Mouse (Mus musculus) C2C12 (cell line): ENCODE results near the gene Kpna6. TPM values are rescaled to one million over a fixed set of nuclear protein-coding genes. Genes with fewer than 3 reads are reported as not detected.

Source experiments
- H3K27me3 ChIP-seq: one replicate; pipeline ENCODE4 v1.6.1; 2011; ENCODE audit not compliant: control insufficient read depth, insufficient read depth, insufficient read length
- H3K36me3 ChIP-seq: one replicate; pipeline ENCODE4 v1.6.1; 2011; ENCODE audit not compliant: control insufficient read depth, insufficient read depth
- H3K4me3 ChIP-seq: one replicate; pipeline ENCODE4 v1.5.1; 2011; ENCODE audit warnings: mild to moderate bottlenecking, control low read depth; ENCODE audit not compliant: poor library complexity, insufficient read depth, severe bottlenecking
- H3K79me2 ChIP-seq: one replicate; pipeline ENCODE4 v1.6.1; 2011; ENCODE audit not compliant: control insufficient read depth, insufficient read depth
- H3K79me3 ChIP-seq: one replicate; pipeline ENCODE4 v1.6.1; 2011; ENCODE audit warnings: low read depth, control low read depth
- H3ac ChIP-seq: one replicate; pipeline ENCODE3; 2011; ENCODE audit warnings: low read depth; ENCODE audit not compliant: control insufficient read depth, insufficient read length
- CEBPB ChIP-seq: IDR thresholded peaks from one replicate; pipeline ENCODE4 v1.6.1; 2011; ENCODE audit warnings: low read depth, mild to moderate bottlenecking, control low read depth, moderate library complexity
- CTCF ChIP-seq: IDR thresholded peaks from one replicate; pipeline ENCODE4 v1.5.1; 2011; ENCODE audit not compliant: control insufficient read depth, insufficient read depth, insufficient read length
- FOSL1 ChIP-seq: IDR thresholded peaks from one replicate; pipeline ENCODE4 v1.8.0; 2011; ENCODE audit warnings: mild to moderate bottlenecking, low read length; ENCODE audit not compliant: poor library complexity, insufficient read depth, severe bottlenecking
- MAX ChIP-seq: IDR thresholded peaks from one replicate; pipeline ENCODE4 v1.6.1; 2011; ENCODE audit warnings: mild to moderate bottlenecking, control low read depth
- MYOD1 ChIP-seq: IDR thresholded peaks from one replicate; pipeline ENCODE4 v1.6.1; 2011; ENCODE audit warnings: low read depth; ENCODE audit not compliant: control insufficient read depth, insufficient read length
- MYOG ChIP-seq: IDR thresholded peaks from one replicate; pipeline ENCODE4 v1.6.1; 2011; ENCODE audit not compliant: control insufficient read depth, insufficient read length; ENCODE audit errors: extremely low read depth
- USF1 ChIP-seq: IDR thresholded peaks from one replicate; pipeline ENCODE4 v1.6.1; 2011; ENCODE audit warnings: low read depth, mild to moderate bottlenecking, control low read depth, moderate library complexity
- polyA plus RNA-seq: library from polyadenylated mRNA; unstranded; fragments of >200 nt; fragmentation: generic; extraction: Trizol; gene quantifications from one replicate; pipeline ENCODE4 v1.2.1, GENCODE M21; 2012; ENCODE audit warnings: missing spikeins

Gene Kpna6
- polyA plus RNA-seq, 1 experiment: 23.9 TPM

GRCm38 (mm10) chr4:129695815-129696157 lies 23.2 kb upstream of the Kpna6 start:
- H3K27me3 ChIP-seq: no peaks in the 10 kb centered on the region
- peaks cover 10% of the 10 kb centered on the region for H3K36me3 ChIP-seq
- H3K4me3 ChIP-seq: peak overlapping the region; percentile 57
- peak overlapping the region; percentile 14 for H3ac ChIP-seq
- H3K79me3 ChIP-seq: peaks cover 3% of the 10 kb centered on the region
- H3K79me2 ChIP-seq: peaks cover 17% of the 10 kb centered on the region
- TF ChIP-seq MYOD1 (no peak), CEBPB (no peak), USF1 (no peak), MYOG (no peak), CTCF (no peak), MAX (no peak), FOSL1 (no peak)

GRCm38 (mm10) chr4:129684531-129684930 lies 12.0 kb upstream of the Kpna6 start:
- no peak for TF ChIP-seq MAX
- TF ChIP-seq MYOD1: no peak
- no peak for TF ChIP-seq FOSL1
- no peak for TF ChIP-seq CTCF
- TF ChIP-seq USF1: no peak
- no peak for TF ChIP-seq CEBPB
- Histone ChIP-seq H3ac (no peak overlapping the region), H3K79me2 (no peaks in the 10 kb centered on the region), H3K79me3 (no peaks in the 10 kb centered on the region), H3K36me3 (peaks cover 36% of the 10 kb centered on the region), H3K4me3 (no peak overlapping the region), H3K27me3 (no peaks in the 10 kb centered on the region)

- H3K4me3 ChIP-seq: no peak overlapping the region
- H3K36me3 ChIP-seq: peaks cover 36% of the 10 kb centered on the region
- H3K79me2 ChIP-seq: no peaks in the 10 kb centered on the region
- H3ac ChIP-seq: no peak overlapping the region
- no peaks in the 10 kb centered on the region for H3K79me3 ChIP-seq
- TF ChIP-seq MYOD1 (no peak), CEBPB (no peak), CTCF (no peak), MAX (no peak), USF1 (no peak), MYOG (no peak), FOSL1 (no peak)
- no peaks in the 10 kb centered on the region for H3K27me3 ChIP-seq
These were observed 11.4 kb upstream of the Kpna6 start for GRCm38 (mm10) chr4:129683901-129684493.

GRCm38 (mm10) chr4:129681837-129682236 lies 9.3 kb upstream of the Kpna6 start:
- TF ChIP-seq MYOD1: no peak
- no peak for TF ChIP-seq CTCF
- no peak for TF ChIP-seq MYOG
- TF ChIP-seq MAX: no peak
- no peak for TF ChIP-seq USF1
- no peak for TF ChIP-seq FOSL1
- TF ChIP-seq CEBPB: no peak
- H3K4me3 ChIP-seq: no peak overlapping the region

GRCm38 (mm10) chr4:129672878-129673449 lies 397 bp upstream of the Kpna6 start:
- peak overlapping the region; percentile 61 for H3ac ChIP-seq
- no peaks in the 10 kb centered on the region for H3K27me3 ChIP-seq
- peaks cover 9% of the 10 kb centered on the region for H3K36me3 ChIP-seq
- peaks cover 38% of the 10 kb centered on the region for H3K79me3 ChIP-seq
- H3K4me3 ChIP-seq: peak overlapping the region; percentile 93
- no peak for TF ChIP-seq CEBPB
- no peak for TF ChIP-seq FOSL1
- peaks cover 48% of the 10 kb centered on the region for H3K79me2 ChIP-seq

More at GRCm38 (mm10) chr4:129681837-129682236, 9.3 kb upstream of the Kpna6 start:
- H3ac ChIP-seq: no peak overlapping the region
- no peaks in the 10 kb centered on the region for H3K27me3 ChIP-seq
- H3K36me3 ChIP-seq: peaks cover 32% of the 10 kb centered on the region
- no peaks in the 10 kb centered on the region for H3K79me3 ChIP-seq
- H3K79me2 ChIP-seq: no peaks in the 10 kb centered on the region
